Mouse (Mus musculus) ZHBTc4 (cell line): Measurements from ENCODE around the gene Atp6v1g2.
A peak's percentile ranks its signal among the peaks of the same experiment; 100 is the strongest.
"Not testable (repeated sequence)": the region's sequence is repeated elsewhere in the genome, so short reads cannot be mapped to it uniquely, and the experiment has no call there.

ENCODE experiments used
- DNase-seq: peaks from one replicate; pipeline ENCODE4 v3.0.0-alpha.2; 2011; ENCODE audit warnings: low read depth, low spot score

Atp6v1g2 gene

DNA sequence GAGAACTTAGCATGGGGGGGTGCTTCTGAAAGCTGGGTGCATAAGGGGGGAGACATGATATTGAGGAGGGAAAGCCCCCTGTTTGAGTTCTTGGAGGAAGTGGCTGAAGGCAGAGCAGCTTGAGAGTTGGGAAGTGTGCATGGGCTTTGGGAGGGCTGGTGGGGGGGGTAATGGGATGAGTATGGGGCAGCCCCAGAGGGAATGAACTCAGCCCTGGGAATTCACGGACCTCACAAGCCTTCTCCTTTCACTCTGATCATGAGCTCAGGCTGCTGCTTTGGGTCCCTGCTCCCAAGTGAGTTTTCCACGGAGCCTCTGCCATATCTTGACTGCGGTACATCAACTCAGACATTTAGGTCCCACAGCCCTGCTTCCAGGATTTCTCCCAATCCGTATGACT lies 31.0 kb upstream of the Atp6v1g2 start:
- DNase-seq: no peak

GRCm38 (mm10) chr17:35204494-35205379 lies 28.7 kb upstream of the Atp6v1g2 start, which contains the start of gene Lta:
Gene Lta, minus strand, starts transcription at chr17:35205351.
- peak; percentile 46 for DNase-seq

DNA sequence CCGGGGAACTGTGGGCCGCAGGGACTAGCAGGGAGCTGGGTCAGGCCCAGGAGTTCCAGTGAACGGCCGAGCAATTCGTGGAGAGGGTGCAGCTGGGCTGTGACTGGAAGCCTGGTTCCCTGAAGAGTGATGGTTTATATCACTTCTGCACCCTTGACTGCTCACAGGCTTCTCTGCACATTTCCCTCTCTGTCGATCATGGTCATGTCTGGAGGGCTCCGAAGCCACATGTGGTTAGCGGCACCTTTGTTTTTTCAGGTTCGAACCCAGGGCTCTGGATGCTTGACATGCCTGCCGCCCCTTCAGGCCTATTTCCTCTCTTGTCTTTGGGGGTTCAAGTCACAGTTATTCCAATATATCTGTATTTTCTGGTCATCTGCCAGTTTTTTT lies 28.1 kb upstream of the Atp6v1g2 start:
- no peak for DNase-seq

DNA sequence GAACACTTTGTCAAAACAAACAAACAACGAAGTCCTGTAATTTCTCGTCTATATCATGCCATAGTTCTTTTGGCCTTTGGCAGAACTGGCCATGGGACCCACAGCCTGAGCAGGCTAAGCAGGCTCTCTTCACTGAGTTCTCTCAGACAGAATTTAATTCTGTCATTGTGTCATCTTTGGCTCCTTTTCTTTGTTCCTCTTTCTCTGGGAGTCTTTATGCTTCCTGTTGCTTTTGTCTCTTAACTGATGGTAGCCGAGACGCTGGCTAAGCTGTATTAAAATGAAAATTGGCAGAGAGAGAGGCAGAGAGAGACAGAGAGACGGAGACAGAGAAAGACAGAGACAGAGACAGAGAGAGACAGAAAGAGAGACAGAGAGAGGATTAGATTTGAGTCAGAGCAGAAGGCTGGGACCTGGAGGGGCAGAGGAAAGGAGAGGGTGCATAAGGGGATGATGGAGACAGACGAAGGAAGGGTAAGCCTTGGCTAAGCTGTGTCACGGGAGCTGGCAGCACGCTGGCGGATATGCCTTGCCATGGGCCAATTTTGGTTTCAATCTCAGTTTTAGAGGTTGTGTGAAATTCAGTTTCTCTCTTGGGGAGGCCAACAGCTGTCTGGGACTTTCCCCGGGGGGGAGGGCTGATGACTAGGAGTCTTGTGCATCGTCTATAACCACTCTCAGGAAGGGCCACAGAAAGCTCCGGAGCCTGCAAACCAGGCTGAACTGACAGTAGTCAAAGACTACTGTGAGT lies 23.5 kb upstream of the Atp6v1g2 start:
- DNase-seq: no peak

DNA sequence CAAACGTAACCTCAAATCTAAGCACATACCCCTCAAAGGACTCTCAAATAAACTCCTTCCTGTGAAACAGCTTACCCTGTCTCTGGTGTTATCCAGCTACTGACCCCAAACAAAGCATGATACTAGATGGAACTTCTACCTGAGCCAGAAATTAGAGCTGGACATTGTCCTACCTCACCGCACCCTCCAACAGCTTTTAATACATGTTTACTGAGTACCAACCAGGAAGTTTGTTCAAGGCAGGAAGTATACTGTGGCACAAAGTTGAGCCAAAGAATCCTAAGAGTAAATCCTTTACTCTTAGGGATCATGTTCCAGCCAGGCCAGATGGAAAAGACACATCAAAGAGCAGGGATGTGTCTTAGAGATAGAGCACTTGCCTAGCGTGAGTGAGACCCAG lies 22.9 kb upstream of the Atp6v1g2 start:
- DNase-seq: no peak

DNA sequence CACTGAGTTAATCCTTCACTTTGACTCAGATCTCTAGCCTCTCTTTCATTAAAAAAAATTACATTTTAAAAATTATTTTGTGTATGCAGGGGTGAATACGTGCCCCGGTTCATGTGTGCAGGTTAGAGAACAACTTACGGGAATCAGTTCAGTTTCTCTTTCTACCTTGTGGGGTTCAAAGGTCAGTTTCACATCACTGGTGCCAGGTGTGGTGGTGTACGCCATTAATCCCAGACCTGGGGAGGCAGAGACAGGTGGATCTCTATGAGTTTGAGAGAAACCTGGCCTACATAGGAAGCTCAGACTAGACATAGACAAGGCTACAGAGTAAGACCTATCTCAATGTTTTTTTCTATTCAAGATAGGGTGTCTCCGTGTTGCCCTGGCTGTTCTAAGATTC lies 20.4 kb upstream of the Atp6v1g2 start:
- no peak for DNase-seq

DNA sequence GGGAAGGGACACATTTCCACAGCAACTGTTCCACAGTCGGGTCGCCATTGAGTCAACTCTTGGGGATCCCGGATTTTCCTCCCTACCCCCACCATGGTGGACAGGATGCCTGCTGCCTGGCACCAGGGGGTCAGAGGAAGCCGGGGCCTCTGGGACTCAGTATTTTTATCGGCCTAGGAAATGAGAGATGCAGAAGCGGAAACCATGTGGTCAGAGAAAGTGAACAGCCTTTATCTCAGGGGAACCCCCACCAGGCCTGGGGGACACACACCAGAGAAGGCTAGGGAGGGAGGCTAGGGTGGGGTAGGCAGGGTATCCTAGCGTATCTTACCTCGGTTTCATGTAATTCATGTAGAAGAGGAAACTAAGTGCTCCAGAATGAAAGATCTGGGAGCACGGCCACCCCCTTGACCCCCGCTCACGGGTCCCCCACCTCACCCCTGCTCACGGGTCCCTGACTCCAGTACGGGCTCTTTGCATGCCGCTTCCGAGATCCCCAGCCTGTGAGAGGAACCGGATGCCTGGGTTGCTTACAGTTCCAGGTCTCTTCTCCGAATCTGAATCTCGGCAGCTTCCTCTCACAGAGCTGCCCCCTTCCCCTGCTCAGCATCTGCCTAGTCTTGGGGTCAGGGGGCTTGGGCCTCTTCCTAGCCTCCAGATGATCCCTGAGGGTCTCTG lies 14.8 kb upstream of the Atp6v1g2 start:
- no peak for DNase-seq

DNA sequence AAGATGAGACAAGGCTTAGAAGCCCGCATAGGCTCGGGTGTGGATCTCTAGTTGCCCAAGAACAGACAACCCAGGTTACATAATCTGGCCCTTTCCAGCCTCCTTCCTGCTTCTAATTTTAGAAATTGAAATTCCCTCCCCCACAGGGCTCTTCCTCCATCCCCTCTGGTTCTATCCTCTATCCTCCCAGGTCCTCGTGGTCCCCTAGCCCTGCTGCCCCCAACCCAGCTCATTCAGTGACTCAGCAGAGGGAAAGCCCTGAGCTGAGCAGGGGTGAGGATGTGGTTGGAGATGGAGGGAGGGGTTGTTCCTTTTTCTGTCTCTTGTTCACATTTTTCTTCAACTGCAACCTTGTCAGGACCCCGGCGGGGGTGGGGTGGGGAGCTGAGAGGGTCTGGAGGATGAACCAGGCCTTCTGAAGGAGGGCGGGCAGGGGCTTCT lies 13.8 kb upstream of the Atp6v1g2 start:
- DNase-seq: no peak

GRCm38 (mm10) chr17:35220156-35220952 lies 13.1 kb upstream of the Atp6v1g2 start, which contains the start of gene Gm16181:
Gene Gm16181, plus strand, starts transcription at chr17:35220834.
- DNase-seq: peak; percentile 44

DNA sequence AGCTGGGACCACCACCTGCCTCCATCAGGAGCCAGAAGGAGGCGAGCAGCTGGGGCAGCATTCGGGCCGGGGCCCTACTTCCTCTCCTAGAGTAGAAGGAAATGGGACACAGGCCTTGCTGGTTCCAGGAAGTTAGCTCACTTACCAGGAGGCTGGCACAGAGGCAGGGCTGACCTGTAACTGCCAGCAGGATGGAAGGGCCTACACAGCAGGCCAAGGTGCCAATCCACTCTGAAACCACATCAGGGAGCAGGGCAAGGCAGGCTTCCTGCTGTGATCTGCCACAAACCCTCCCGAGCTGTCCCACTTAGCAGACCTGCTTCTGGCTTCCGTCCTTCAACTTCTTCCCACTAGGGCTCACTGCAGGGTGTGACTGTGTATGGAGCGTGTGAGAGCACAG lies 11.2 kb upstream of the Atp6v1g2 start:
- no peak for DNase-seq

- DNase-seq: no peak
Observed at GRCm38 (mm10) chr17:35224641-35225040, 8.8 kb upstream of the Atp6v1g2 start.

DNA sequence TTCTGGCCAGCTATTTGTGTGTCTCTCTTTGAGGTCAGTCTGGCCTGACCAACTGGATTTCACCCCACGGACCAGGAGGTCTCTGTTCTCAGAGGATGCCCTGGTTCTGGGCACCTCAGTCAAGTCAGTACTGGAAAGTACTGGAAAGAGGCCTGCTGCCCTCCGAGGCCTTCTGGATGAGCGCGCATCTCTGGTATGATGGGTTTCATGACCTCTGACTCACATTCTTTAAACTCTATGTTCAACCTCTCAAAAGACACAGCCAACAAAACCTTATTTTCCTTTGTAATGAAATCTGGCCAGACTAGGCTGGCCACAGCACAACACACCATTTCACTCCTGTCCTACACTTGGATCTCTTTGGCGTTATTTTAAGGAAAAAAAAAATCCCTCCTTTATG lies 8.0 kb upstream of the Atp6v1g2 start:
- no peak for DNase-seq

- no peak for DNase-seq
Observed at GRCm38 (mm10) chr17:35226561-35227046, 6.9 kb upstream of the Atp6v1g2 start.

DNA sequence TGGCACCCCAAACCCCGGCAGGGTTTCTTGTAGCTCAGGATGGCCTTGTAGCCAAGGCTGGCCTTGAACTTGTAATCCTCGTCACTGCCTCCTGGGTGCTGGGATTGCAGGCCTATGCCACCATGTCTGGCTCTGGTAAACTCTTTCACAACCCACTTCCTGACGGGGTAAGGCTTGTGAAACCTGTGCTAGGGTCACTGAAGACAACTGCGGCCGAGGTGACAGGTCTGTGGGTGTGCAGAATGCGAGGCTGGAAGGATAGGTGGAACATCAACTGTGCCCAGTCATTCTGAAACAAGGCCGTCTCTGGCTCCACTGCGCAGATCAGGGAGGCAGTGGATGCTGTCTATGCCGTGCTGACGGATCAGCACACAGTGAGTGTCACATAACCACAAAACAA lies 2.4 kb upstream of the Atp6v1g2 start:
- DNase-seq: no peak

- DNase-seq: peak; percentile 91
Observed at GRCm38 (mm10) chr17:35232043-35232442, 1.4 kb upstream of the Atp6v1g2 start.

DNA sequence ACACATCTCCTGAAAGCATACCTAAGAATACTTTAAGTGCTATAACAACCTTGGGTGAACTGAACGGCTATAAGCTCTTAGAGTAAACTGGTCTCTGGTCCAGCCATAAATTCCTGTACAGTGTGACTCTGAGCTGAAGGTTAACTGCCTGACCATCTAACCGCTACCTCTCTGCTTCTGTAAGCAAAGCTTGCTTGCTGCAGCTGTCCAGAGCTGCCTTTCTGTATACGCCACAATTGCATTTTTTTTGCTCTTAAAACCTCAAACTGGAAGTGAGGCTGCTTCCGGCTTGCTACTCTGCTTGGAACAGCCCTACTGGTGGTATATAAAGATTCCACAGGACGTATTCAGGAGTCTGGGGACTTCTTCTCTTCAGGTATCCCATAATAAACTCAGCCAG lies 801 bp upstream of the Atp6v1g2 start:
- DNase-seq: no peak

DNA sequence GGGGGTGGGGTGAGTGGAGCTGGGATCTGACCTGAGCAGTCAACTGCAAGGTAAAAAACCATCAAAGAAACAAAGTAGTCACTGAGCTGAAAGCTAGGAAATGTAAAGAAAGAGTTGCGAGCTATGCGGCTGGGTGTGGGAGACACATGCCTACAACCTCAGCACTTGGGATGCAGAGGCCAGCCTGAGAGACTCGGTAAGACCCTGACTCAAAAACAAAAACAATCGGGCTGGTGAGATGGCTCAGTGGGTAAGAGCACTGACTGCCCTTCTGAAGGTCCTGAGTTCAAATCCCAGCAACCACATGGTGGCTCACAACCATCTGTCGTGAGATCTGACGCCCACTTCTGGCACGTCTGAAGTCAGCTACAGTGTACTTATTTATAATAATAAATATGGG lies 630 bp downstream of the Atp6v1g2 start:
- not testable (repeated sequence) for DNase-seq

GRCm38 (mm10) chr17:35234903-35235302 lies 1.4 kb downstream of the Atp6v1g2 start:
- peak; percentile 55 for DNase-seq

- DNase-seq: peak; percentile 96
Observed at GRCm38 (mm10) chr17:35235614-35236389, 2.3 kb downstream of the Atp6v1g2 start, which contains the start of gene Nfkbil1. Gene Nfkbil1, minus strand, starts transcription at chr17:35235792.

DNA sequence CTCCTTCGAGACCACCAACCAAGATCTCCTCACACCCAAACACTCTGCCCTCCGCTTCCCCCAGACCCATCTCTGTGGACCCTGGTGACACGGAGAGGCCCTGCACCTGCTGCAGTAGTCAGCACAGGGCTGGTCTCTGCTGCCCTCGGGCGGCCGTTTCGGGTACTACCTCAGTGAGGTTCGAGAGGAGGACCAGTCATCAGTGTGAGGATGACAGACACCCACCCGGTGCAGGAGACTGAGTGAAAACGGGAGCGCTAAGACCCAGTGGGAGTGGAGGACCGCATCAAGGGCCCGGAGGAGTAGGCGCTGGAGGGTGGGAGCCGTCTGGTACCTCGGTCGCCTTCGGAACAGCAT lies 2.9 kb downstream of the Atp6v1g2 start:
- peak; percentile 94 for DNase-seq
